Mouse (Mus musculus) erythroblast, embryonic 14.5 days (primary cell): ENCODE data around the gene BC049352. TPM values are rescaled to one million over a fixed set of nuclear protein-coding genes. Genes with fewer than 3 reads are reported as not detected.

Experiments used
- H3K27me3 ChIP-seq: 2 replicates; pipeline ENCODE4 v1.6.1; 2012; ENCODE audit warnings: inconsistent platforms; ENCODE audit not compliant: control insufficient read depth
- H3K36me3 ChIP-seq: 2 replicates; pipeline ENCODE4 v1.6.1; 2012; ENCODE audit warnings: mild to moderate bottlenecking, inconsistent platforms; ENCODE audit not compliant: control insufficient read depth
- H3K4me1 ChIP-seq: 2 replicates; pipeline ENCODE4 v1.6.1; 2012; ENCODE audit warnings: inconsistent platforms; ENCODE audit not compliant: control insufficient read depth
- H3K4me3 ChIP-seq: replicated peaks from 2 replicates; pipeline ENCODE3; 2012; ENCODE audit warnings: moderate library complexity, mild to moderate bottlenecking, inconsistent platforms
- H3K9me3 ChIP-seq: 2 replicates; pipeline ENCODE4 v1.6.1; 2012; ENCODE audit warnings: low read length, inconsistent platforms, mixed read lengths; ENCODE audit not compliant: control insufficient read depth
- GATA1 ChIP-seq: IDR thresholded peaks from 2 replicates; pipeline ENCODE4 v1.6.1; 2012; ENCODE audit warnings: low read length, inconsistent platforms, mixed read lengths
- TAL1 ChIP-seq: IDR thresholded peaks from 3 replicates; pipeline ENCODE4 v1.6.1; 2012; ENCODE audit warnings: low read length, inconsistent platforms, mixed read lengths
- polyA plus RNA-seq: library from polyadenylated mRNA; stranded (reverse); fragments of >175 nt; gene quantifications from 2 replicates; pipeline ENCODE4 v1.2.3, GENCODE M21; 2012

Gene BC049352
- polyA plus RNA-seq, 1 experiment, result not detected

DNA sequence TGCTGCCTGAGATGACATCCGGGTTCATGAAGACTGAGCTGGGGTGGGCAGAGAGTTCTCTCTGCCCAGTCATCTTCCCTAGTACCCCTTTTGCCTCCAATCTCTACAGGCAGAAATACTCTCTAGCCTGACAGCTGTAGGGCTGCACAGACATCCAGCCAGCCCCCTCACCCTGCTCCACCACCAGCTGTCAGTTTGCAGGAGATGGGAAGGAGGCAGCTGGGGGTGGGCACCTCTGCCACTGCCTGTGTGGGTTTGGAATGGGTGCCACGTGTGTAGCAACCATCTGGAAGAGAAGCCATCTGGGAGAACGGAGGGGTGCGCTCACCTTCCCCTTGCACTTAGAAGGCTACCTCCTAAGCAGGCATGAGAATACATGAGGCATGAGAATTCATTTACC is 3.4 kb downstream of the BC049352 start:
- H3K27me3 ChIP-seq, result no peaks in the 10 kb centered on the region
- no peaks in the 10 kb centered on the region for H3K9me3 ChIP-seq
- TF ChIP-seq TAL1 (no peak), GATA1 (no peak)
- no peak overlapping the region for H3K4me3 ChIP-seq
- H3K36me3 ChIP-seq, result no peaks in the 10 kb centered on the region
- H3K4me1 ChIP-seq, result no peaks in the 10 kb centered on the region

DNA sequence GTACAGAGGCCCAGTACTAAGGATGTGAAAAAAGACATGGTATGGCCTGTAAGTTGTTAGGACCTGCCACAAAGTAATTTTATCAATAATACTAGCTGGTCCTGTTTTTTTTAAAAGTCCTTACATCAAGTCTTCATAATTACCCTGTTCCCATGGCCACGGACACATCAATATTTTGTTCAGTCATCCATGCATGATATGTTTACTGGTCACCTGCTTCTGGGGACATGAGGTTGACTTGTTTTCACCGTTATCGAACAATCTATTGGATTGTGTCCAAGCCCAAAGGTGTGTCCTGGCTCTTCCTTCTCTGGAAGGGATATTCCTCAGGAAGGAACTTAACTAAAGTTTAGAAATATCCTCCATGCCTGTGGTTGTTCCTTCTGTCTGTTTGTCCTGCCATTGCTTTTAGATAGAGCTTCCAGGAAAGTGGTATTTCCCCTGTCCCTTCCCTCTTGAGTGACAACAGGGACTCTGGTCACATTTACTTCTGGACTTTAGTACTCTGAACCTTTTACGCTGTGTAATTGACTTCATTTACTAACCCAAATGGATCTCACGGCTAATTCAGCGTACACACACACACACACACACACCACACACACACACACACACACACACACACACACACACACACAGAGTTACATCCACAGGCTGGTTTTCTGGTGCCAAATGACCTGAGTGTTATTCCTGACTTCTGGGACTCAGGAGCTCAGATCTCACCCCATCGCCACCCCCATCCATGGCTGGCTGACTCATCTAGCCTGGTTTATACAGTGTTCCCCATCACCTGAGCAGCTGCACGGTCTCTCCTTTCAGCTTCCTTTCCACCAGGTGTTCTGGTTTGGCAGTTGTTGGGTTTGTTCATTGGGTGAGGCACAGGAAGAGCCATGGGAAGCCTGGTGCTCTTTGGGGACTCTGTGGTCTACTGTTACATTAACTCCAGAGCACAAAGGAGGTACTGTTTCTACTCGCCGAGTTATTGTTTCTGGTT is 7.1 kb downstream of the BC049352 start:
- no peaks in the 10 kb centered on the region for H3K27me3 ChIP-seq
- no peaks in the 10 kb centered on the region for H3K9me3 ChIP-seq
- no peaks in the 10 kb centered on the region for H3K4me1 ChIP-seq
- TF ChIP-seq GATA1 (no peak), TAL1 (no peak)
- no peaks in the 10 kb centered on the region for H3K36me3 ChIP-seq
- H3K4me3 ChIP-seq, result no peak overlapping the region

DNA sequence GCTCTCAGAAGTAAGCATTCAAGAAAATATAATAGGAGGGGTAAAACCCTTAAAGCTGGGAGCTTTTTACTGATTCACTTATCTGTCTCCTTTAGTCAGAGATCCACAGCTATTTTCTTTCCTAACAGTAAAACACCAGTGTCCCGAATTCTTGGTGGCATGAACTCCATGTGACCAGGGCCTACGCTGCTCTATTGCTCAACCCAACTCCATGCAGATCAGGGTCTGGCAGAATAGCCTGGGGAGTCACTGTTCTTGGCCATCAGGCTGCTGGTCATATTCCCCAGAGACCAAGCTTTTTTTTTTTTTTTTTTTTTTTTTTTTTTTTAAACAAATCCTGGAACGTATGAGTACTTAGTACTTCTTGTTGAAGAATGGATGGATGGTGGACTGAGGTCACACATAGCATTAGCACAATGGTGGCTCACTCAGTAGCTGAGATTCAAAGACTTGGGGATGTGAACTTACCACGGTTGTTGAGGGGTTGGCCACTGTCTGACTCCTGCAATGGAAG is 7.9 kb downstream of the BC049352 start:
- no peaks in the 10 kb centered on the region for H3K36me3 ChIP-seq
- no peak overlapping the region for H3K4me3 ChIP-seq
- no peaks in the 10 kb centered on the region for H3K27me3 ChIP-seq
- H3K4me1 ChIP-seq, result no peaks in the 10 kb centered on the region
- no peak for TF ChIP-seq TAL1
- no peak for TF ChIP-seq GATA1
- H3K9me3 ChIP-seq, result no peaks in the 10 kb centered on the region

DNA sequence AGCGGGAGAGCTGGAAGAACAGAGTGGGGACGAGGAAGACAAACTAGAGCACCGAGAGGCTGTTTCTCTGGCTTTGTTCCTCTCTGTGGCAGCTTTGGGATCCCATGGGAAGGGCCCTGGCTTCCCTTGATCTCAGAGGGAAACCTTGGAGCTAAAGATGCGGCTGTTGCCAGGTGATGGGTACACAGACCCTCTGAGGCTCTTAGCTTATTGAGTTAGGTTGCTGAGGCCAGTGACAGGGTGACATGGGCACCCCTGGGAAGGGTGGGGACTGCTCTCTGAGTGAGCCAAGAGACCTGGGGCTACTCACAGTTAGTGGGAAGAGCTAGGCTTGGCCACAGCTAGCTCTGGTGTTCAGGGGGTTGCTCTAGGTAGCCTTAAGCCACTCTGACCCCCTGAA is 13.7 kb downstream of the BC049352 start:
- Histone ChIP-seq H3K4me3 (no peak overlapping the region), H3K4me1 (no peaks in the 10 kb centered on the region), H3K27me3 (no peaks in the 10 kb centered on the region), H3K36me3 (no peaks in the 10 kb centered on the region), H3K9me3 (no peaks in the 10 kb centered on the region)
- no peak for TF ChIP-seq GATA1
- no peak for TF ChIP-seq TAL1

DNA sequence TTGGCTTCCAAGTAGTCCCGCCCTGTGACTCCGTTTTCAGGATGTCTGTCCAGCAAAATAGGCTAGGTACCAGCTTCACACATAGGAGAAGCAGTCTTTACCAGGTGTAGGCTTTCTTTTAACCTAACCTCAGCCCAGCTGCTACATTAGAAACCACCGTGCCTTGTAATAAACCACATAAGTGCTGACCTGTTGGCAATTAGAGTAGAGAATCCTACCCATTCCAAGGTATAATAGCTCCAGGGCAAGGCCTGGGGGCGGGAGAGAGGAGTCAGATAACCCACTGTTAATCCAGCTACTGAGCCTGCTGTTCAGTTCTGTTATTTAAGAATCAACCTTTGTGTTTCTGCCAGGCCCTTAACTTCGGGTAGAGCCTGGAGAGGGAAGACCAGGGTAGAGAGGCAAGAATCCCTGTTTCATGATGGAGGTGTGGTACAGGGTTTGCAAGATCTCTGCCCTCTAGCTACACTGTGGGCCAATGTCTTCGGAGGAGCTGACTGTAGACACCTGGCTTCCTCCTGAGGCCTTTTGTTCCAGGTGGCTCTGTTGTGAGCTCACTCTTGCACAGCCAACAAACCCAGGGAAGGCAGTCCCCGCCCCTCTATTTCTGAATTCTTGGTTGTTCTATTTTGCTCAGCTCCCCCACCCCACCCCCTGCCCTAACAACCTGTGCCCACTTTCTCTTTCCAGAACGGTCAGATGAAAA is 14.5 kb downstream of the BC049352 start:
- TF ChIP-seq GATA1, result no peak
- no peak for TF ChIP-seq TAL1
- Histone ChIP-seq H3K27me3 (no peaks in the 10 kb centered on the region), H3K36me3 (no peaks in the 10 kb centered on the region), H3K4me3 (no peak overlapping the region), H3K4me1 (no peaks in the 10 kb centered on the region), H3K9me3 (no peaks in the 10 kb centered on the region)

DNA sequence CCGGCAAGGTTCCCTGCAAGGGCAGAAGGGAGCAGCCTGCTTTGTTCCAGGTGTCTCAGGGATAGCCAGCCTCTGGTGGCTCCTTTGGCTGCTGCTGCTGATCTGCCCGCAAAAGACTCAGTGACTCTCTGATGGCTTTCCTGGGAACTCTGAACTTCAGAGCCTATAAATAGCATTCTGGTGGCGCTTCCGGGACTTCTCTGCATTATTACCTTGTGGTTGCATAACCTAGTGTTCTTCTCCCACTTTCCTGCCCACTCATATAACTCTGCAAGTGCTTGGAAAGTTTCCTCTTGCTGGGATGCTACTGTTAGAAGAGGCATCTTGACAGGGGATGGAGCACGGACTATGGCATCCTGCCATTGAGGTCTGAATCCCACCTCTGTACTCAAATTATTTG is 15.7 kb downstream of the BC049352 start:
- Histone ChIP-seq H3K27me3 (no peaks in the 10 kb centered on the region), H3K4me1 (no peaks in the 10 kb centered on the region), H3K9me3 (no peaks in the 10 kb centered on the region), H3K4me3 (no peak overlapping the region), H3K36me3 (no peaks in the 10 kb centered on the region)
- TF ChIP-seq TAL1 (no peak), GATA1 (no peak)

DNA sequence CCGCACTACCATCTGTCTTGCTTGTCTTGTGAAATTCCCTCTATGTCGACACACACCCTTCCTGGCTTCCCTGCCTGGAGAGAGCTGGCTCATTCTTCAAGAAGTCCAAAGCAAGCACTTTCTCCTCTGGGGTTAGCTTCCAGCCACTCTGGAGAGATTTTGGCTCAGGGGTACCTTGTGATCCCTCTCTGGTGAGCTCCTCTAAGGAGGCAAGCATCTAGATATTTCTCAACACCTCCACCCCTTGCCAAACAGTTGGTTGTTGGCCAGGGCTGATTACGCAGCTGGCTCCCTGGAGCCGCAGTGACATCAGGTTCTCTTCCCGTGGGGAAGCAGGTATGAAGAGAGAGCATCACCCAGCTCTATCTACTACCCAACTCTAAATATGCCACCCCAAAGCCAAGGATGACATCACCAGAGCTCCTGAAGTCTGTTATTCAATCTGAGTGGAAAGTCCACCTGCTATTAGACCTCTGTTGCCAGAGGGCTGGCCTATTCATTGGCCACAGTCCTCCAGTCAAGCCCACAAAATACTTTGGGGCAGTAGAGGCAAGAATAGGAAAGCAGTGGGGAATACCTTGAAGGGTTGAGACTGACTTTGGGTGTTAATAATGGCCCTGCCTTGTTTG is 19.6 kb downstream of the BC049352 start:
- TF ChIP-seq GATA1 (no peak), TAL1 (no peak)
- no peaks in the 10 kb centered on the region for H3K4me1 ChIP-seq
- H3K27me3 ChIP-seq, result no peaks in the 10 kb centered on the region
- no peaks in the 10 kb centered on the region for H3K9me3 ChIP-seq
- no peak overlapping the region for H3K4me3 ChIP-seq
- H3K36me3 ChIP-seq, result no peaks in the 10 kb centered on the region

DNA sequence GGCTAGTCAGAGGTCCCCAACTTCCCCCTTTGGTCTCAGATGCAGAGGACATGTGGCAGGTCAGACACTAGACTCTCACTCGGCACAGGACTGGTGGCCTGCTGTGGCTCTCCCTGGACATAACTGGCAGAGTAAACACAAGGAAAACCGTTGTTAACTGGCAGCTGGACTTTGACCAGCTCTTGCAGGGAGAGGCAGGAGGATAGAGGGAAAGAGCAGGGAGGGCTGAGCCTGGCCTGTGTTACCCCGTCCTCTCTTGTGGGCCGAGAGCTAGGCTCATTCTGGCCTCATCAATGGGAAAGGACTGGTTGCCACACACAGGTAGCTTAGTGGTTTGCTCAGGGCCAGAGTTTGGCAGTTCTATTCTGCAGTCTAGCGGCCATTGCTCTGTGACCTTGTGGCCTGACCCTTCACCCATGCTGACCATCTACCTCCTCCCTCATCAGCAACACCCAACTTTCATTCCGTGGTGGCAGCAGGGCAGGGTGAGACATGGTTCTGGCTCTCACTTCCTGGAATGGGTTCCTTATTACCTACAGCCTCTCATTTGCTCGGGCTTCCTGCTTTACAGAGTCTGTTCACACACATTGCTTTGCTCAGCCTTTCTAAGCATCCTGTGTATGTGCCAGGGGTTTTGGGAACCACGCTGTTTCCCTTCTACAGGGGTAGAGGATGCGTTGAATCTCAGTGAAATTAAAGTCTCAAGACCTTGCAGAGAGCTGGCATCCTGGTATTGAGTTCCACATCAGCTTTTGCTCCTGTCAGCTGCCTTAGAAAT is 20.4 kb downstream of the BC049352 start:
- no peaks in the 10 kb centered on the region for H3K9me3 ChIP-seq
- H3K4me3 ChIP-seq, result no peak overlapping the region
- H3K27me3 ChIP-seq, result no peaks in the 10 kb centered on the region
- no peaks in the 10 kb centered on the region for H3K4me1 ChIP-seq
- TF ChIP-seq GATA1, result no peak
- TF ChIP-seq TAL1, result no peak
- no peaks in the 10 kb centered on the region for H3K36me3 ChIP-seq
